In the genomic region with DNA sequence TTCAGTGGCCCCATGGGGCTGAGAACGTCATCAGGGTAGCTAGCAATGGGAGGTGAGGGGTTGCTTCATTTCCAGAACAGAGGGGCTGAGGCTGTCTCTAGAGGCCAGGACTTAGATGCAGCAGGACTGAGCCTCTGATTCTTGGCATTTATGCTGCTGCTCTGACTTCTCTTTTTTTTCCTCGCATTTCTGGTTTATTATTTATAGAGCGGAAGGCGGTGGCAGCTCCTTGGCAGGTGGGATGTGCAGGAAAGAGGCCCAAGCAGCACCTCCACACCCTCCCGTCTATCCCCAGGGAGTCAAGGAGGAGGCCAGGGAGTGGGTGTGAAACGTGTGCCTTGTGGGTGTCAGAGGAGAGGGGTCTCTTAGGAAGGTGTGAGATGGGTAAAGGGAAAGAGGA, we compare ENCODE assay signal across 30 mouse cellular contexts. TPM values are rescaled to one million over a fixed set of nuclear protein-coding genes. Genes with fewer than 3 reads are reported as not detected.
"Had no signal": no experiment of that assay in that cellular context is flagged by ENCODE, and none has a peak within 500 bp of the region (broad histone marks: within the 10 kb centered on the region; RNA-seq: fewer than 3 reads in every experiment).

No protein-coding gene starts in this region.

- DNase-seq: kidney, adult 18-20 months; kidney, adult 9 months; kidney, postnatal 25 days; layer of hippocampus, postnatal 36 days; liver; lung, adult 18-20 months; lung, postnatal 10 days; lung, postnatal 36 days; midbrain, embryonic 14.5 days; right cerebral cortex, postnatal 4 days; thymus, adult 2 months; thymus, postnatal 14 days; thymus, postnatal 4 days had no signal

- H3K36me3 ChIP-seq: liver, embryonic 12.5 days; liver, embryonic 15.5 days; lung, embryonic 15.5 days had no signal

- H3K9ac ChIP-seq: liver, embryonic 12.5 days; liver, embryonic 15.5 days; lung, embryonic 15.5 days had no signal

- H3K4me3 ChIP-seq: liver, embryonic 12.5 days; liver, embryonic 15.5 days; lung, embryonic 15.5 days had no signal

- H3K9me3 ChIP-seq: liver, embryonic 12.5 days; liver, embryonic 15.5 days; lung, embryonic 15.5 days had no signal

- H3K27me3 ChIP-seq: lung, embryonic 15.5 days had no signal

- ATAC-seq: liver, embryonic 12.5 days had no signal

- H3K4me2 ChIP-seq: liver, embryonic 12.5 days; liver, embryonic 15.5 days; lung, embryonic 15.5 days; midbrain, embryonic 11.5 days had no signal

- H3K27ac ChIP-seq: kidney, postnatal 0 days; liver, embryonic 12.5 days; liver, embryonic 15.5 days; lung, embryonic 15.5 days; stomach, postnatal 0 days had no signal

RNA-seq across cellular contexts. Expression of a gene that starts 43.0 kb away (rescaled TPM):
- total RNA-seq: layer of hippocampus, adult 8-10 months; layer of hippocampus, postnatal 10 days; layer of hippocampus, postnatal 36 days; left cerebral cortex, adult 8-10 months; left cerebral cortex, postnatal 25 days; megakaryocyte-erythroid progenitor cell, adult 5-6 weeks; midbrain, postnatal 0 days had no signal
- polyA plus RNA-seq: intestine, embryonic 16.5 days; kidney, postnatal 0 days; limb, embryonic 11.5 days; lung, embryonic 15.5 days; midbrain, embryonic 11.5 days; midbrain, embryonic 14.5 days; midbrain, postnatal 0 days; neural tube, embryonic 11.5 days; neural tube, embryonic 14.5 days; stomach, embryonic 14.5 days; stomach, postnatal 0 days had no signal

RNA-seq across cellular contexts. Expression of a gene that starts 50.7 kb away (rescaled TPM):
- total RNA-seq: layer of hippocampus, adult 8-10 months; layer of hippocampus, postnatal 10 days; layer of hippocampus, postnatal 36 days; left cerebral cortex, postnatal 25 days; midbrain, postnatal 0 days had no signal
- polyA plus RNA-seq: kidney, postnatal 0 days; midbrain, embryonic 14.5 days; midbrain, postnatal 0 days; neural tube, embryonic 11.5 days; neural tube, embryonic 14.5 days; stomach, embryonic 14.5 days had no signal
